Comparison of ENCODE assay signal across 25 mouse cellular contexts in genomic region chr14:105522279-105522678, GRCm38 (mm10).
DNase-seq lines count a peak whose midpoint lies in the region; ATAC-seq and TF ChIP-seq lines count a peak whose summit lies in the region.
"Had no signal": no experiment of that assay in that cellular context is flagged by ENCODE, and none has a peak within 500 bp of the region (broad histone marks: within the 10 kb centered on the region; RNA-seq: fewer than 3 reads in every experiment).

No protein-coding gene starts in this region.

- no peak overlapping the region for H3K9ac ChIP-seq in heart, embryonic 11.5 days (ENCODE audit: low read depth, low read length)
- no peak overlapping the region for H3K9ac ChIP-seq in heart, embryonic 15.5 days
- no peak overlapping the region for H3K9ac ChIP-seq in MEL (ENCODE audit: control insufficient read depth, low read depth, low read length, poor library complexity, severe bottlenecking)
- H3K9ac ChIP-seq in neural tube, embryonic 15.5 days (replicated peaks) = no peak overlapping the region
- H3K9ac ChIP-seq: embryonic facial prominence, embryonic 15.5 days; hindbrain, embryonic 12.5 days had no signal

- H3K4me3 ChIP-seq in heart, embryonic 11.5 days (ENCODE audit: low read depth, low read length) = no peak overlapping the region
- H3K4me3 ChIP-seq in heart, embryonic 15.5 days = no peak overlapping the region
- H3K4me3 ChIP-seq in MEL (ENCODE audit: control insufficient read depth in 1 of 2, insufficient read depth in 1 of 2, low read depth in 2 of 2, low read length in 2 of 2) = no peak overlapping the region
- H3K4me3 ChIP-seq in neural tube, embryonic 15.5 days (replicated peaks) = no peak overlapping the region
- H3K4me3 ChIP-seq: embryonic facial prominence, embryonic 15.5 days; erythroblast, embryonic 14.5 days; forebrain, embryonic 10.5 days; gastrocnemius, adult 2 months; hindbrain, embryonic 12.5 days had no signal

- TF ChIP-seq CTCF in MEL (IDR thresholded peaks at IDR 0.05 in 2 of 3, conservative IDR thresholded peaks at IDR 0.05 in 1 of 3; ENCODE audit: control insufficient read depth in 1 of 3, insufficient read depth in 1 of 3, low read depth in 2 of 3, low read length in 3 of 3, poor library complexity in 1 of 3, severe bottlenecking in 1 of 3) = no peak

- 20% methylated on average over 1 of the region's 1 CpGs for WGBS in heart, embryonic 11.5 days (ENCODE audit: insufficient replicate concordance)
- 22% methylated on average over 1 of the region's 1 CpGs for WGBS in heart, embryonic 15.5 days
- 79% methylated on average over 1 of the region's 1 CpGs for WGBS in neural tube, embryonic 15.5 days

- H3K79me2 ChIP-seq in MEL (ENCODE audit: control insufficient read depth, insufficient read depth, low read length, poor library complexity) = no peaks in the 10 kb centered on the region

- no peaks in the 10 kb centered on the region for H3K36me3 ChIP-seq in heart, embryonic 11.5 days (ENCODE audit: control insufficient read depth, insufficient read depth, low read length)
- no peaks in the 10 kb centered on the region for H3K36me3 ChIP-seq in heart, embryonic 15.5 days
- no peaks in the 10 kb centered on the region for H3K36me3 ChIP-seq in MEL (ENCODE audit: control insufficient read depth in 1 of 2, insufficient read depth in 2 of 2, low read length in 2 of 2)
- H3K36me3 ChIP-seq in neural tube, embryonic 15.5 days = no peaks in the 10 kb centered on the region
- H3K36me3 ChIP-seq: embryonic facial prominence, embryonic 15.5 days; forebrain, embryonic 10.5 days; hindbrain, embryonic 12.5 days had no signal

- no peaks in the 10 kb centered on the region for H3K4me1 ChIP-seq in heart, embryonic 11.5 days (ENCODE audit: control insufficient read depth, insufficient read depth, low read length)
- H3K4me1 ChIP-seq in heart, embryonic 15.5 days (replicated peaks) = peaks cover 6% of the 10 kb centered on the region; the same call in 1 of the 2 replicates
- H3K4me1 ChIP-seq in MEL (ENCODE audit: control insufficient read depth in 1 of 2, insufficient read depth in 2 of 2, low read length in 2 of 2) = no peaks in the 10 kb centered on the region
- H3K4me1 ChIP-seq in neural tube, embryonic 15.5 days = peaks cover 3% of the 10 kb centered on the region; the same call in 1 of the 2 replicates
- H3K4me1 ChIP-seq: embryonic facial prominence, embryonic 15.5 days; hindbrain, embryonic 12.5 days had no signal

- TF ChIP-seq EP300 in MEL (IDR thresholded peaks at IDR 0.05; ENCODE audit: low read depth in 1 of 2, low read length in 2 of 2) = no peak

- TF ChIP-seq RAD21 in MEL (IDR thresholded peaks at IDR 0.05; ENCODE audit: low read depth, low read length) = no peak

- intact Hi-C loops in heart, postnatal 10 days (cut with DNase I) = no loop called here

- ATAC-seq in heart, embryonic 11.5 days (replicated peaks; ENCODE audit: insufficient number of reproducible peaks, low FRiP score, low TSS enrichment) = peak; percentile 65; the same call in 1 of the 2 replicates
- ATAC-seq in heart, embryonic 15.5 days (replicated peaks; ENCODE audit: insufficient number of reproducible peaks, insufficient read depth, low FRiP score, low read depth) = peak; percentile 74; the same call in 1 of the 2 replicates
- no peak for ATAC-seq in CD4-positive, CD25-positive, alpha-beta regulatory T cell, adult 4 months
- ATAC-seq in neural tube, embryonic 15.5 days (ENCODE audit: low FRiP score) = no peak
- ATAC-seq: forebrain, embryonic 14.5 days; hindbrain, embryonic 16.5 days; inflammation-experienced regulatory T-cells, adult 6 months; intestine, postnatal 0 days had no signal

- no peaks in the 10 kb centered on the region for H3K27me3 ChIP-seq in heart, embryonic 11.5 days (ENCODE audit: control insufficient read depth, insufficient read depth, low read length)
- no peaks in the 10 kb centered on the region for H3K27me3 ChIP-seq in heart, embryonic 15.5 days
- H3K27me3 ChIP-seq in MEL (ENCODE audit: control insufficient read depth in 1 of 2, insufficient read depth in 2 of 2, low read length in 2 of 2) = no peaks in the 10 kb centered on the region
- no peaks in the 10 kb centered on the region for H3K27me3 ChIP-seq in neural tube, embryonic 15.5 days (replicated peaks)
- H3K27me3 ChIP-seq: embryonic facial prominence, embryonic 15.5 days; hindbrain, embryonic 12.5 days had no signal

- no peak for DNase-seq in heart, postnatal 4 days
- no peak for DNase-seq in heart, postnatal 10 days
- DNase-seq in 3T3-L1 (ENCODE audit: low read depth, low spot score) (peak; percentile 26), MEL (ENCODE audit: low read depth, low spot score) (peak; percentile 14)
- DNase-seq: adrenal gland, adult 2 months; adrenal gland, postnatal 25 days; B cell, adult 2 months; cerebellum, adult 2 months; cerebellum, postnatal 14 days; embryo, embryonic 11 days; gastrocnemius, adult 2 months; gastrocnemius, postnatal 25 days; kidney, adult 8-10 months had no signal

- no peak for TF ChIP-seq POLR2A in MEL (IDR thresholded peaks at IDR 0.05; ENCODE audit: control insufficient read depth in 1 of 2, insufficient read depth in 1 of 2, low read depth in 1 of 2, low read length in 2 of 2, poor library complexity in 1 of 2)

- H3K9me3 ChIP-seq in heart, embryonic 11.5 days (replicated peaks; ENCODE audit: control insufficient read depth, low read length) = no peaks in the 10 kb centered on the region
- H3K9me3 ChIP-seq in heart, embryonic 15.5 days (replicated peaks) = no peaks in the 10 kb centered on the region
- no peaks in the 10 kb centered on the region for H3K9me3 ChIP-seq in MEL (replicated peaks; ENCODE audit: insufficient read depth, low read length)
- H3K9me3 ChIP-seq in neural tube, embryonic 15.5 days (replicated peaks) = no peaks in the 10 kb centered on the region
- H3K9me3 ChIP-seq: embryonic facial prominence, embryonic 15.5 days; forebrain, embryonic 10.5 days; hindbrain, embryonic 12.5 days had no signal

- H3K27ac ChIP-seq in heart, embryonic 11.5 days (ENCODE audit: low read depth, low read length) = no peak overlapping the region
- peak overlapping the region; percentile 20; the same call in 1 of the 2 replicates for H3K27ac ChIP-seq in heart, embryonic 15.5 days
- no peak overlapping the region for H3K27ac ChIP-seq in MEL (ENCODE audit: control insufficient read depth, low read depth, low read length)
- H3K27ac ChIP-seq in neural tube, embryonic 15.5 days (replicated peaks) = no peak overlapping the region
- H3K27ac ChIP-seq: embryonic facial prominence, embryonic 15.5 days; forebrain, embryonic 10.5 days; gastrocnemius, adult 2 months; hindbrain, embryonic 12.5 days had no signal

- H3K4me2 ChIP-seq in heart, embryonic 11.5 days = no peak overlapping the region
- no peak overlapping the region for H3K4me2 ChIP-seq in heart, embryonic 15.5 days
- H3K4me2 ChIP-seq in neural tube, embryonic 15.5 days = no peak overlapping the region
- H3K4me2 ChIP-seq: embryonic facial prominence, embryonic 15.5 days; hindbrain, embryonic 12.5 days had no signal

TF ChIP-seq in MEL, 35 proteins besides CTCF, POLR2A, EP300 and RAD21:
- TF ChIP-seq MAX (IDR thresholded peaks at IDR 0.05; ENCODE audit: low read length) (no peak), ZC3H11A (IDR thresholded peaks at IDR 0.05; ENCODE audit: low read depth, low read length) (no peak)
TF ChIP-seq in MEL: peak in this region for 0.

Comparison
In these comparisons a context has a peak if more than half of its experiments do, and no peak if none do; other contexts are left out.
1. ATAC-seq: peak in heart, embryonic 11.5 days (single experiment) and heart, embryonic 15.5 days (single experiment); none in CD4-positive, CD25-positive, alpha-beta regulatory T cell, adult 4 months (single experiment) and neural tube, embryonic 15.5 days (single experiment).
2. DNase-seq: peak in 3T3-L1 (single experiment) and MEL (single experiment); none in heart, postnatal 4 days (single experiment) and heart, postnatal 10 days (0 of 2).